In the genomic region with DNA sequence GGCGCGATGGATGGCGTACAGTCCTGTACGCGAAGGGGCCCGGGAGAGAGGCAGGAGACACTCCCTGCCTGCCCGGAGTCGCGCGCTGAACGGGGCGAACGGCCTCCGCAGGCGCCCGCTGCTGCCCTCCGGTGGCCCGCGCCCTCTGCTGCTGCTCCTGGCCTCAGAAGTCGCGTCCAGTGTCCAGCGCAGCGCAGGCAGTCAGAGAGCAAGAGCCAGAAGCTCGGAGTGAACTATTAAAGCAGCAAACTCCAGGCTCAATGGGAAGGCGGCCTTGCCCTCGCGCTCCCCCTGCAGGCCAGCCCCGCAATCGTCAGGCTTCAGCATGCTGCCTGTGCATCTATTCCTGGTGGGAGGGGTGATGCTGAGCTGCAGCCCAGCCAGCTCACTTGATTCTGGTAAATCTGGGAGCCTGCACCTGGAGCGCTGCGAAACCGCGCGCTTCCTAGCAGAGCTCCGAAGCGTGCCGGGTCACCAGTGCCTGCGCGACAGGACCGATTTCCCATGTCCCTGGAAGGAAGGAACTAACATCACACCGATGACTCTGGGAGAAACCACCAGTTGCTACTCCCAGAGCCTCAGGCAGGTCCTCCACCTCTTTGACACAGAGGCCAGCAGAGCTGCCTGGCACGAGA, we compare ENCODE assay signal across 9 mouse cellular contexts. TPM values are rescaled to one million over a fixed set of nuclear protein-coding genes. Genes with fewer than 3 reads are reported as not detected.
DNase-seq lines count a peak whose midpoint lies in the region; ATAC-seq and TF ChIP-seq lines count a peak whose summit lies in the region.
"Not testable (repeated sequence)": the region's sequence is repeated elsewhere in the genome, so short reads cannot be mapped to it uniquely, and the experiment has no call there.
"Had no signal": no experiment of that assay in that cellular context is flagged by ENCODE, and none has a peak within 500 bp of the region (broad histone marks: within the 10 kb centered on the region; RNA-seq: fewer than 3 reads in every experiment).

No protein-coding gene starts in this region.

- TF ChIP-seq POLR2A in small intestine, adult 2 months (IDR thresholded peaks at IDR 0.05; ENCODE audit: low read depth, low read length) = not testable (repeated sequence)

- peak; percentile 34; the same call in 1 of the 2 replicates for TF ChIP-seq CTCF in small intestine, adult 2 months (IDR thresholded peaks at IDR 0.05; ENCODE audit: extremely low read depth, insufficient read length, insufficient replicate concordance, low read depth, low read length)

- 3% methylated on average over 25 of the region's 42 CpGs for WGBS in forebrain, embryonic 13.5 days
- WGBS in heart, embryonic 15.5 days = 2% methylated on average over 35 of the region's 42 CpGs
- 5% methylated on average over 26 of the region's 42 CpGs for WGBS in liver, embryonic 11.5 days
- WGBS in midbrain, embryonic 14.5 days = 2% methylated on average over 25 of the region's 42 CpGs
- 4% methylated on average over 34 of the region's 42 CpGs for WGBS in small intestine, adult 2 months

- H3K27me3 ChIP-seq in forebrain, embryonic 13.5 days; heart, embryonic 15.5 days; liver, embryonic 11.5 days (replicated peaks; ENCODE audit: control insufficient read depth, insufficient read depth, low read length); midbrain, embryonic 14.5 days (ENCODE audit: control insufficient read depth, insufficient read depth, low read length); small intestine, adult 2 months (ENCODE audit: control insufficient read depth, insufficient read depth, low read length): not testable (repeated sequence)

- DNase-seq in CD4-positive helper T cell, adult 2 months (ENCODE audit: low read depth, low spot score) = peak; percentile 68
- peak; percentile 55 to 60 for DNase-seq in cerebellum, adult 18-20 months
- peak; percentile 80 for DNase-seq in kidney, adult 9 months
- DNase-seq in liver, embryonic 11.5 days (ENCODE audit: low spot score) = peak; percentile 55
- DNase-seq in midbrain, embryonic 14.5 days = peak; percentile 71

- peak overlapping the region; percentile 40 for H3K4me3 ChIP-seq in forebrain, embryonic 13.5 days
- peak overlapping the region; percentile 39 for H3K4me3 ChIP-seq in heart, embryonic 15.5 days
- H3K4me3 ChIP-seq in liver, embryonic 11.5 days (ENCODE audit: low read depth, low read length) = peak overlapping the region; percentile 38
- peak overlapping the region; percentile 19 for H3K4me3 ChIP-seq in midbrain, embryonic 14.5 days (replicated peaks; ENCODE audit: low read depth, low read length)
- peak overlapping the region; percentile 59 for H3K4me3 ChIP-seq in small intestine, adult 2 months (ENCODE audit: low read depth, low read length)

- not testable (repeated sequence) for H3K27ac ChIP-seq in forebrain, embryonic 13.5 days; liver, embryonic 11.5 days (ENCODE audit: low read depth, low read length); midbrain, embryonic 14.5 days (replicated peaks; ENCODE audit: low read depth, low read length); small intestine, adult 2 months (ENCODE audit: insufficient read depth, low read depth, low read length)
- peak overlapping the region; percentile 73 for H3K27ac ChIP-seq in heart, embryonic 15.5 days

- H3K36me3 ChIP-seq in forebrain, embryonic 13.5 days (ENCODE audit: poor library complexity, severe bottlenecking); heart, embryonic 15.5 days; liver, embryonic 11.5 days (ENCODE audit: control insufficient read depth, insufficient read depth, low read length); midbrain, embryonic 14.5 days (ENCODE audit: control insufficient read depth, insufficient read depth, low read length); small intestine, adult 2 months (ENCODE audit: control insufficient read depth, insufficient read depth, low read length): not testable (repeated sequence)

- H3K9me3 ChIP-seq in forebrain, embryonic 13.5 days (replicated peaks); heart, embryonic 15.5 days (replicated peaks); liver, embryonic 11.5 days (ENCODE audit: control insufficient read depth, low read length); midbrain, embryonic 14.5 days (ENCODE audit: control insufficient read depth, low read length): not testable (repeated sequence)

- not testable (repeated sequence) for H3K4me1 ChIP-seq in forebrain, embryonic 13.5 days; heart, embryonic 15.5 days (replicated peaks); liver, embryonic 11.5 days (replicated peaks; ENCODE audit: control insufficient read depth, insufficient read depth, low read length); midbrain, embryonic 14.5 days (ENCODE audit: control insufficient read depth, insufficient read depth, low read length); small intestine, adult 2 months (ENCODE audit: control insufficient read depth, insufficient read depth, insufficient read length, low read length)

- ATAC-seq in forebrain, embryonic 13.5 days; heart, embryonic 15.5 days (replicated peaks; ENCODE audit: insufficient number of reproducible peaks, insufficient read depth, low FRiP score, low read depth); liver, embryonic 11.5 days (replicated peaks; ENCODE audit: low FRiP score); midbrain, embryonic 14.5 days (ENCODE audit: low FRiP score, low TSS enrichment): not testable (repeated sequence)

- 0 out of 2 replicates have a peak overlapping the region, but pooled peaks have one; percentile 51 for H3K9ac ChIP-seq in forebrain, embryonic 13.5 days
- not testable (repeated sequence) for H3K9ac ChIP-seq in heart, embryonic 15.5 days; liver, embryonic 11.5 days (ENCODE audit: low read depth, low read length); midbrain, embryonic 14.5 days (replicated peaks; ENCODE audit: low read length)

- peak overlapping the region; percentile 63 for H3K4me2 ChIP-seq in forebrain, embryonic 13.5 days
- peak overlapping the region; percentile 54 for H3K4me2 ChIP-seq in heart, embryonic 15.5 days
- H3K4me2 ChIP-seq in liver, embryonic 11.5 days = peak overlapping the region; percentile 57
- peak overlapping the region; percentile 51 for H3K4me2 ChIP-seq in midbrain, embryonic 14.5 days (ENCODE audit: low read length)

RNA-seq across cellular contexts. Expression of a gene that starts 3.6 kb away (rescaled TPM):
- 0.17 TPM in 1 of 2 replicates, not detected in the other for polyA plus RNA-seq in forebrain, embryonic 13.5 days (2015; fragmentation: Nextera tagmentation; extraction: Ambion mirVana)
- polyA plus RNA-seq in heart, embryonic 15.5 days (2015; fragmentation: Nextera tagmentation; extraction: Ambion mirVana) = 0.11 and 0.23 TPM in 2 replicates
- polyA plus RNA-seq in liver, embryonic 11.5 days (2014; fragmentation: Nextera tagmentation; extraction: Ambion mirVana) = not detected in 2 replicates
- not detected in 2 replicates for polyA plus RNA-seq in midbrain, embryonic 14.5 days (2014; fragmentation: Nextera tagmentation; extraction: Ambion mirVana)
- 0.08 TPM in 2 replicates for polyA plus RNA-seq in small intestine, adult 2 months (2012; rRNA removed)
- polyA plus RNA-seq: frontal cortex, adult 2 months had no signal

RNA-seq across cellular contexts. Expression of a gene that starts 8.8 kb away (rescaled TPM):
- polyA plus RNA-seq in forebrain, embryonic 13.5 days (2015; fragmentation: Nextera tagmentation; extraction: Ambion mirVana) = not detected in 2 replicates
- not detected in 2 replicates for polyA plus RNA-seq in heart, embryonic 15.5 days (2015; fragmentation: Nextera tagmentation; extraction: Ambion mirVana)
- not detected in 2 replicates for polyA plus RNA-seq in liver, embryonic 11.5 days (2014; fragmentation: Nextera tagmentation; extraction: Ambion mirVana)
- not detected in 2 replicates for polyA plus RNA-seq in midbrain, embryonic 14.5 days (2014; fragmentation: Nextera tagmentation; extraction: Ambion mirVana)
- polyA plus RNA-seq in small intestine, adult 2 months (2012; rRNA removed) = not detected in 2 replicates
- polyA plus RNA-seq: frontal cortex, adult 2 months had no signal

RNA-seq across cellular contexts. Expression of a gene that starts 10.1 kb away (rescaled TPM):
- polyA plus RNA-seq in forebrain, embryonic 13.5 days (2015; fragmentation: Nextera tagmentation; extraction: Ambion mirVana) = not detected in 2 replicates
- polyA plus RNA-seq in heart, embryonic 15.5 days (2015; fragmentation: Nextera tagmentation; extraction: Ambion mirVana) = 0.48 TPM in 1 of 2 replicates, not detected in the other
- not detected in 2 replicates for polyA plus RNA-seq in liver, embryonic 11.5 days (2014; fragmentation: Nextera tagmentation; extraction: Ambion mirVana)
- polyA plus RNA-seq in midbrain, embryonic 14.5 days (2014; fragmentation: Nextera tagmentation; extraction: Ambion mirVana) = not detected in 2 replicates
- not detected in 2 replicates for polyA plus RNA-seq in small intestine, adult 2 months (2012; rRNA removed)
- polyA plus RNA-seq: frontal cortex, adult 2 months had no signal

RNA-seq across cellular contexts. Expression of a gene that starts 13.2 kb away (rescaled TPM):
- polyA plus RNA-seq in forebrain, embryonic 13.5 days (2015; fragmentation: Nextera tagmentation; extraction: Ambion mirVana) = not detected in 2 replicates
- polyA plus RNA-seq in heart, embryonic 15.5 days (2015; fragmentation: Nextera tagmentation; extraction: Ambion mirVana) = not detected in 2 replicates
- not detected in 2 replicates for polyA plus RNA-seq in liver, embryonic 11.5 days (2014; fragmentation: Nextera tagmentation; extraction: Ambion mirVana)
- polyA plus RNA-seq in midbrain, embryonic 14.5 days (2014; fragmentation: Nextera tagmentation; extraction: Ambion mirVana) = not detected in 2 replicates
- polyA plus RNA-seq in small intestine, adult 2 months (2012; rRNA removed) = not detected in 2 replicates
- polyA plus RNA-seq: frontal cortex, adult 2 months had no signal

RNA-seq across cellular contexts. Expression of a gene that starts 16.1 kb away (rescaled TPM):
- polyA plus RNA-seq in forebrain, embryonic 13.5 days (2015; fragmentation: Nextera tagmentation; extraction: Ambion mirVana) = not detected in 2 replicates
- 0.28 TPM in 1 of 2 replicates, not detected in the other for polyA plus RNA-seq in heart, embryonic 15.5 days (2015; fragmentation: Nextera tagmentation; extraction: Ambion mirVana)
- not detected in 2 replicates for polyA plus RNA-seq in liver, embryonic 11.5 days (2014; fragmentation: Nextera tagmentation; extraction: Ambion mirVana)
- not detected in 2 replicates for polyA plus RNA-seq in midbrain, embryonic 14.5 days (2014; fragmentation: Nextera tagmentation; extraction: Ambion mirVana)
- not detected in 2 replicates for polyA plus RNA-seq in small intestine, adult 2 months (2012; rRNA removed)
- polyA plus RNA-seq: frontal cortex, adult 2 months had no signal
